Mouse (Mus musculus): Measurements from ENCODE around the gene Acbd6.

DNA sequence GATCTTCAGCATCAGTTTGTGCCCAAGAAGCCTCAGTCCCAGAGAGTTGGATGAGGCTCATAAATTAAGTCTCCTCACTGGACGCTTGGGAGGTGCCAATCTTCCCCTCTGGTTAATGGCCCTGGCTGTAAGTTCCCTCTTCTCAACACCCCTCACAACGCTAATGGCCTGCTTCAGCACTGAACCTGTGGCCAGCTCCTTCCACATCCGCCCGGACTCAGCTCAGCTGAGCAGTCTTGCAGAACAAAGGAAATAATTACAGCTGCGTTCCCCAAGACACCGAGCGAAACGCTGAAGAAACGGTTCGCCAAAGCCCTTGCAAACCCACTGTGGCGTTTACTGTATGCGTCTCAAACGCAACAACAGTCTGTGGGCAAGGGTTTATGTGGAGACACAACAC is 164.3 kb downstream of the Acbd6 start:
- no peak for TF ChIP-seq CTCF (IDR thresholded peaks at IDR 0.05; ENCODE audit: control insufficient read depth, insufficient read depth, low read length)
- TF ChIP-seq POLR2A (IDR thresholded peaks at IDR 0.05; ENCODE audit: borderline replicate concordance, control insufficient read depth, low read depth, low read length) = no peak
